Mouse (Mus musculus) monocyte, adult 5-6 weeks (primary cell): ENCODE results near the gene Btbd35f20. TPM values are rescaled to one million over a fixed set of nuclear protein-coding genes. Genes with fewer than 3 reads are reported as not detected.
"Not testable (repeated sequence)": the region's sequence is repeated elsewhere in the genome, so short reads cannot be mapped to it uniquely, and the experiment has no call there.

Source experiments
- ATAC-seq: fragments of 153-309, 156-312 bp; replicated peaks from 2 replicates; pipeline ENCODE4 v1.8.0; 2017; ENCODE audit warnings: mild to moderate bottlenecking; ENCODE audit not compliant: low TSS enrichment, insufficient number of reproducible peaks, severe bottlenecking, poor library complexity, low FRiP score
- total RNA-seq: library from RNA; stranded (forward); fragments of 200-1000, 200-491, 200-594 nt; gene quantifications from 3 replicates; pipeline ENCODE4 v1.2.3, GENCODE M21; 2017

The Btbd35f20 gene
- total RNA-seq: not detected in 3 replicates

GRCm38 (mm10) chrX:4291145-4291544 is at the start of gene Btbd35f20:
Gene Btbd35f20, minus strand, starts transcription at chrX:4291245.
- not testable (repeated sequence) for ATAC-seq

Other genes starting within 250 kb of the Btbd35f20 start
- not detected in 3 replicates for gene Btbd35f28, start 94.7 kb downstream of the Btbd35f20 start, total RNA-seq
- not detected in 3 replicates for gene Btbd35f17, start 79.4 kb upstream of the Btbd35f20 start, total RNA-seq